Mouse (Mus musculus) cortical plate, adult 2 months (tissue): ENCODE measurements around the gene Bdkrb2.

ENCODE experiments used
- CTCF ChIP-seq: fragments of 200-500 bp; IDR thresholded peaks from 2 replicates; pipeline ENCODE4 v1.5.1; 2011; ENCODE audit warnings: mild to moderate bottlenecking, control low read depth, low read length; ENCODE audit not compliant: insufficient read depth; ENCODE audit errors: extremely low read depth
- POLR2A ChIP-seq: fragments of 200-500 bp; IDR thresholded peaks from 2 replicates; pipeline ENCODE4 v1.6.1; 2011; ENCODE audit warnings: mild to moderate bottlenecking, low read length, control low read depth; ENCODE audit not compliant: insufficient read depth; ENCODE audit errors: extremely low read depth

- TF ChIP-seq CTCF = no peak
- TF ChIP-seq POLR2A = no peak
These were observed 48.0 kb downstream of the Bdkrb2 start for GRCm38 (mm10) chr12:105611045-105611444.
